Mouse (Mus musculus) forebrain, postnatal 0 days (tissue): ENCODE measurements around the gene Yaf2. TPM values are rescaled to one million over a fixed set of nuclear protein-coding genes. Genes with fewer than 3 reads are reported as not detected.
A peak's percentile ranks its signal among the peaks of the same experiment; 100 is the strongest.

Experiments
- ATAC-seq: fragments of 200-750 bp; cut with Nextera tagmentation; 2 replicates; pipeline ENCODE4 v1.8.0; 2017; ENCODE audit warnings: mild to moderate bottlenecking, moderate library complexity
- DNase-seq: peaks from one replicate; pipeline ENCODE4 v3.0.0-alpha.2; 2015
- H3K27ac ChIP-seq: fragments of 300-500 bp; sonication (generic); 2 replicates; pipeline ENCODE4 v1.5.1; 2014; ENCODE audit warnings: low read depth, mild to moderate bottlenecking, antibody characterized with exemption, low read length, moderate library complexity, mixed read lengths
- H3K27me3 ChIP-seq: fragments of 300-500 bp; sonication (generic); 2 replicates; pipeline ENCODE4 v1.6.1; 2014; ENCODE audit warnings: mild to moderate bottlenecking, low read length, mixed read lengths; ENCODE audit not compliant: insufficient read depth
- H3K36me3 ChIP-seq: fragments of 300-500 bp; sonication (generic); 2 replicates; pipeline ENCODE4 v1.6.1; 2014; ENCODE audit warnings: mild to moderate bottlenecking, moderate library complexity; ENCODE audit not compliant: insufficient read depth
- H3K4me1 ChIP-seq: fragments of 300-500 bp; sonication (generic); 2 replicates; pipeline ENCODE4 v1.6.1; 2014; ENCODE audit warnings: antibody characterized with exemption; ENCODE audit not compliant: insufficient read depth
- H3K4me2 ChIP-seq: fragments of 300-500 bp; sonication (generic); 2 replicates; pipeline ENCODE4 v1.6.1; 2014; ENCODE audit warnings: low read depth, mild to moderate bottlenecking, moderate library complexity
- H3K4me3 ChIP-seq: fragments of 300-500 bp; sonication (generic); 2 replicates; pipeline ENCODE4 v1.5.1; 2014; ENCODE audit warnings: low read depth, low read length, mixed read lengths
- H3K9ac ChIP-seq: fragments of 300-500 bp; sonication (generic); 2 replicates; pipeline ENCODE4 v1.6.1; 2014; ENCODE audit warnings: mild to moderate bottlenecking
- H3K9me3 ChIP-seq: fragments of 300-500 bp; sonication (generic); 2 replicates; pipeline ENCODE4 v1.6.1; 2016; ENCODE audit warnings: low read length
- CTCF ChIP-seq: sonication (generic); IDR thresholded peaks from 2 replicates; pipeline ENCODE4 v1.5.1; 2016; ENCODE audit warnings: antibody characterized with exemption, control low read depth, low read depth
- WGBS: fragments of 180-500 bp; shearing (Covaris S2); extraction: QIAGEN DNeasy Blood & Tissue Kit; methylation state at CpG from one replicate; pipeline ENCODE4 v1.1.7; 2014; 5-methylcytosine and 5-hydroxymethylcytosine counted together
- polyA plus RNA-seq: library from polyadenylated mRNA; unstranded; fragments of >200 nt; fragmentation: Nextera tagmentation; extraction: Ambion mirVana; gene quantifications from 2 replicates; pipeline ENCODE4 v1.2.1, GENCODE M21; 2015
- total RNA-seq: library from RNA; depleted of rRNA; stranded (reverse); fragments of >200 nt; gene quantifications from 2 replicates; pipeline ENCODE4 v1.2.3, GENCODE M21; 2014

Yaf2 gene
- total and polyA plus RNA-seq, 2 experiments from 2014 or later, result 87.4 to 155 TPM

GRCm38 (mm10) chr15:93273788-93274678 lies 62.7 kb downstream of the Yaf2 start:
- H3K9ac ChIP-seq, result peak overlapping the region; percentile 70
- peak overlapping the region; percentile 78 for H3K4me2 ChIP-seq
- peaks cover 6% of the 10 kb centered on the region; the same call in 1 of the 2 replicates for H3K4me1 ChIP-seq
- 42% methylated on average over 19 of the region's 19 CpGs for WGBS
- no peaks in the 10 kb centered on the region for H3K36me3 ChIP-seq
- no peaks in the 10 kb centered on the region for H3K27me3 ChIP-seq
- ATAC-seq (no peak), DNase-seq (no peak)
- H3K9me3 ChIP-seq, result no peaks in the 10 kb centered on the region
- H3K27ac ChIP-seq, result 0 out of 2 replicates have a peak overlapping the region, but pooled peaks have one; percentile 81
- TF ChIP-seq CTCF, result no peak
- peak overlapping the region; percentile 69 for H3K4me3 ChIP-seq

DNA sequence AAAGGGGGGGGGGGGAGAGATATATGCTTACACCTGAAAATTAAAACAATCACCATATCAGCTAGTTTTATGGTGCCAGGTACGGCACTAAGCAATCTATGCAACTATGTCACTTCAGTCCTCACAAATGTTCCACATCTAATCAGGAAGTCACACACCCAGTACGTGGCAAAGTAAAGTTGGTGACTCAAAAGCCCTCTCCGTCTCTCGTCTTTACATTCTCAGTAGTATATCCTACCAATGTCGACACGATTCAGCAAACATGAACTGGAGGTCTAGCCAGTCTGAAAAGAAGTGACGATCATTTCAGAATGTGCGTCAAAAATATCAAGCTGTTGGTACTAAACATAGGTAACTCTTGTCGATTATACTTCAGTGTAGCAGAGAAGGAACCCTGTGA lies 63.8 kb downstream of the Yaf2 start:
- no peak overlapping the region for H3K9ac ChIP-seq
- 86% methylated on average over 9 of the region's 9 CpGs for WGBS
- no peaks in the 10 kb centered on the region for H3K36me3 ChIP-seq
- no peak overlapping the region for H3K4me2 ChIP-seq
- H3K27ac ChIP-seq, result no peak overlapping the region
- H3K4me3 ChIP-seq, result no peak overlapping the region
- TF ChIP-seq CTCF, result no peak
- H3K27me3 ChIP-seq, result no peaks in the 10 kb centered on the region
- DNase-seq, result no peak
- peaks cover 6% of the 10 kb centered on the region; the same call in 1 of the 2 replicates for H3K4me1 ChIP-seq
- H3K9me3 ChIP-seq, result no peaks in the 10 kb centered on the region
- ATAC-seq, result no peak

DNA sequence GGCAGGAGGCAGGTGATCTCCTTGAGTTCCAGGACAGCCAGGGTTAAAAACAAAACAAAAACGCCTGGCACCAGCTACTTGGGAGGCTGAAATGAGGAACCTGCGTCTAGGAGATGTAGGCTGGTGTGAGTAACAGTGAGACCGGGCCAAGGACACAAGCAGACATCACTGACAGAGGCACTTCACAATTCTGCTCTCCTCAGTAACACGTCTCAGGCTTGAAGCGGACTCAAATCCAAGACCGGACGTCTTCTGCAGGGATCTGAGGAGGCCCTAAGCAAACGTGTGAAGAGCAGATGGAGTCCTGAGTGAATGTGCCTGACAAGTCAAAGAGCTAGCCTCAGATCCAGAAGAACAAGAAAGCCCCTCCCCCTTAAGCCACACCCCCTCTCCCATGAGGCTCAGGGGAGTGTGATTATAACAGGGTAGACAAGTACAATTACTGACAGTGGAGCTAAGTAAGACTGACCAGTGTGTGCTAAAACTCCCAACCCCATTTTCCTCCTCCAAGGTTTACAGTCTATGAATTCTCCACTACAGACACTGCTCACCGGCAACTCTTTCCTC lies 66.4 kb downstream of the Yaf2 start:
- H3K4me1 ChIP-seq, result peaks cover 6% of the 10 kb centered on the region; the same call in 1 of the 2 replicates
- no peaks in the 10 kb centered on the region for H3K36me3 ChIP-seq
- H3K9ac ChIP-seq, result no peak overlapping the region
- H3K27me3 ChIP-seq, result no peaks in the 10 kb centered on the region
- DNase-seq, result no peak
- no peak overlapping the region for H3K4me3 ChIP-seq
- no peak for ATAC-seq
- no peak overlapping the region for H3K27ac ChIP-seq
- no peak for TF ChIP-seq CTCF
- H3K4me2 ChIP-seq, result no peak overlapping the region
- no peaks in the 10 kb centered on the region for H3K9me3 ChIP-seq
- WGBS, result 73% methylated on average over 9 of the region's 9 CpGs

GRCm38 (mm10) chr15:93269572-93269971 lies 67.2 kb downstream of the Yaf2 start:
- DNase-seq, result no peak

DNA sequence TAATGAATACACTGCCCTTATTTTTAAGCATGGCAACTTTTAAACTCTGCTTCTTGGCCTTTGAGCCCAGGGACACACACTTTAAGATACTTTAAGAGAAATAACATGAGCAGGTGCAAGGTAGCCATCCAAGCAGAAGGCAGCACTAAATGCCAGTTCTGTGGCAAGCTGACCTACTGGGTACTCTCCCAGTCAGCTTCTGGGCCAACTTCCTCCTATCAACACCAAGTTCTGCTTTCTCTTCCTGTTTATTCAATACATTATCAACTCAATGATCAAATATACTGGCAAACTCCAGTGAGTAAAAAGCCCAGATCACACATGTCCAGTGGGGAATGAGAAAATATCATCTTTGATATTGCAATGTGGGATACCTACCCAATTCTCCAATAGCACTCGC lies 68.7 kb downstream of the Yaf2 start:
- no peak for TF ChIP-seq CTCF
- H3K27me3 ChIP-seq, result no peaks in the 10 kb centered on the region
- H3K9me3 ChIP-seq, result no peaks in the 10 kb centered on the region
- no peaks in the 10 kb centered on the region for H3K4me1 ChIP-seq
- no peak overlapping the region for H3K9ac ChIP-seq
- ATAC-seq (no peak), DNase-seq (no peak)
- no peak overlapping the region for H3K4me3 ChIP-seq
- no peak overlapping the region for H3K4me2 ChIP-seq
- WGBS, result 98% methylated on average over 1 of the region's 1 CpGs
- H3K36me3 ChIP-seq, result no peaks in the 10 kb centered on the region
- H3K27ac ChIP-seq, result no peak overlapping the region

More at GRCm38 (mm10) chr15:93269572-93269971, 67.2 kb downstream of the Yaf2 start:
- Histone ChIP-seq H3K9ac (no peak overlapping the region), H3K27ac (no peak overlapping the region), H3K36me3 (no peaks in the 10 kb centered on the region), H3K9me3 (no peaks in the 10 kb centered on the region), H3K27me3 (no peaks in the 10 kb centered on the region), H3K4me2 (no peak overlapping the region), H3K4me1 (peaks cover 6% of the 10 kb centered on the region; the same call in 1 of the 2 replicates), H3K4me3 (no peak overlapping the region)
- no peak for ATAC-seq
- 98% methylated on average over 7 of the region's 7 CpGs for WGBS
- TF ChIP-seq CTCF, result no peak

- no peaks in the 10 kb centered on the region for H3K4me1 ChIP-seq
- H3K9ac ChIP-seq, result no peak overlapping the region
- no peak for TF ChIP-seq CTCF
- no peak overlapping the region for H3K4me3 ChIP-seq
- 83% methylated on average over 8 of the region's 8 CpGs for WGBS
- ATAC-seq (no peak), DNase-seq (no peak)
- no peaks in the 10 kb centered on the region for H3K27me3 ChIP-seq
- H3K4me2 ChIP-seq, result no peak overlapping the region
- H3K9me3 ChIP-seq, result no peaks in the 10 kb centered on the region
- no peaks in the 10 kb centered on the region for H3K36me3 ChIP-seq
- H3K27ac ChIP-seq, result no peak overlapping the region
Measured at GRCm38 (mm10) chr15:93267479-93267878, 69.3 kb downstream of the Yaf2 start.

- DNase-seq (no peak), ATAC-seq (no peak)
- TF ChIP-seq CTCF, result no peak
Measured at GRCm38 (mm10) chr15:93266361-93266760, 70.4 kb downstream of the Yaf2 start.

More at GRCm38 (mm10) chr15:93266361-93266760, 70.4 kb downstream of the Yaf2 start:
- WGBS, result 66% methylated on average over 16 of the region's 16 CpGs
- H3K4me3 ChIP-seq, result no peak overlapping the region
- H3K4me2 ChIP-seq, result no peak overlapping the region
- H3K27ac ChIP-seq, result no peak overlapping the region
- no peak overlapping the region for H3K9ac ChIP-seq
- 0 out of 2 replicates have a peak, but pooled peaks cover 2% of the 10 kb centered on the region for H3K36me3 ChIP-seq
- H3K9me3 ChIP-seq, result no peaks in the 10 kb centered on the region
- no peaks in the 10 kb centered on the region for H3K4me1 ChIP-seq
- H3K27me3 ChIP-seq, result no peaks in the 10 kb centered on the region
